Mouse (Mus musculus): ENCODE results near the gene Zmat5. TPM values are rescaled to one million over a fixed set of nuclear protein-coding genes. Genes with fewer than 3 reads are reported as not detected.
"Not testable (repeated sequence)": the region's sequence is repeated elsewhere in the genome, so short reads cannot be mapped to it uniquely, and the experiment has no call there.

The Zmat5 gene
- total RNA-seq, 2 experiments from 2014 or later, result 31.1 to 33.9 TPM

GRCm38 (mm10) chr11:4692162-4692561 lies 12.3 kb upstream of the Zmat5 start:
- intact Hi-C loops (cut with DNase I), result no loop called here
- H3K27ac ChIP-seq, result no peak overlapping the region
- H3K4me3 ChIP-seq, result no peak overlapping the region
- TF ChIP-seq CTCF (IDR thresholded peaks at IDR 0.05), result no peak
- DNase-seq (ENCODE audit: extremely low spot score in 1 of 2, low spot score in 2 of 2), result no peak

- peak; percentile 54 for TF ChIP-seq CTCF (IDR thresholded peaks at IDR 0.05)
- Histone ChIP-seq H3K4me3 (no peak overlapping the region), H3K27ac (no peak overlapping the region)
- DNase-seq (ENCODE audit: extremely low spot score in 1 of 2, low spot score in 2 of 2), result peak; percentile 55 to 78
- intact Hi-C loops (cut with DNase I), result loop anchor here (5.0 kb wide), 1 partner anchor 260 kb away; no protein-coding TSS in a partner anchor
Observed at GRCm38 (mm10) chr11:4697043-4697983, 7.2 kb upstream of the Zmat5 start.

GRCm38 (mm10) chr11:4700726-4701125 lies 3.8 kb upstream of the Zmat5 start:
- Histone ChIP-seq H3K4me3 (no peak overlapping the region), H3K27ac (no peak overlapping the region)
- no peak for TF ChIP-seq CTCF (IDR thresholded peaks at IDR 0.05)
- no peak for DNase-seq (ENCODE audit: extremely low spot score in 1 of 2, low spot score in 2 of 2)
- intact Hi-C loops (cut with DNase I), result loop anchor here (5.0 kb wide), 2 partner anchors 108 to 203 kb away; partner anchors contain the start of gene Mtmr3

- TF ChIP-seq CTCF (IDR thresholded peaks at IDR 0.05), result no peak
- peak overlapping the region; percentile 95 for H3K4me3 ChIP-seq
- H3K27ac ChIP-seq, result peak overlapping the region; percentile 96
- no peak for DNase-seq (ENCODE audit: extremely low spot score in 1 of 2, low spot score in 2 of 2)
- intact Hi-C loops (cut with DNase I), result loop anchor here (5.0 kb wide), 2 partner anchors 111 to 206 kb away; partner anchors contain the start of gene Mtmr3
Observed at GRCm38 (mm10) chr11:4703688-4704071, 798 bp upstream of the Zmat5 start.

DNA sequence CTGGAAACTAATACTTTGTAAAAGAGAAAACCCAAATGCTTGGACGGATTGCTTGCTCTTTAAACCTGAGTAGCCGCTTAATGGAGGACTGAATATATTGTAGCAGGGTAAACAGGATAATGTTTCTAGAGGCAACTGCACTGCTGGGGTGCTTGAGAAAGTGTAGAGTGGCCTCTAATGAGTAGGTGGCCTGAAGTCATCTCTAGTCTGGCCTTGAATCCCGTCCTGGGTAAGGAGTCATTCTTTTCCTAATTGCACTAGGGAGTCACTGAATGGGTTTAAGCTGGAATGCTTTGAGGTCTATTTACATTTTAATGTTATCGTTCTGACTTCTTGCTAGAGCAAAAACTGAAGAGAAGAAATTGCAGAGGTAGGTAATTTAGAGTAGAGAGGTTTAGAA lies 700 bp downstream of the Zmat5 start:
- no peak for TF ChIP-seq CTCF (IDR thresholded peaks at IDR 0.05)
- Histone ChIP-seq H3K4me3 (peak overlapping the region; percentile 95), H3K27ac (no peak overlapping the region; the same call in 1 of the 2 replicates)
- intact Hi-C loops (cut with DNase I), result no loop called here
- no peak for DNase-seq (ENCODE audit: extremely low spot score in 1 of 2, low spot score in 2 of 2)

DNA sequence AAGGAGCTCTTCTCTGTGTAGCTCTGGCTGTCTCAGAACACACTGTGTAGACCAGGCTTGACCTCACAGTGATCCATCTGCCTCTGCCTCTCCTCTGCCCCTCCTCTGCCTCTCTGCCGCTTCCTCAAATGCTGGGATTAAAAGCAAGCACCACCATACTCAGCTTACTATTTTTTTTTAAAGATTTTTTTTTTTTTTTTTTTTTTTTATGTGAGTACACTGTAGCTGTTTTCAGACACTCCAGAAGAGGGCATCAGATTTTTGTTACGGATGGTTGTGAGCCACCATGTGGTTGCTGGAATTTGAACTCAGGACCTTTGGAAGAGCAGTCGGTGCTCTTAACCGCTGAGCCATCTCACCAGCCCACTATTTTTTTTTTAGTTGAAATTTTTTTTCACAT lies 5.7 kb downstream of the Zmat5 start:
- TF ChIP-seq CTCF (IDR thresholded peaks at IDR 0.05), result peak; percentile 19
- not testable (repeated sequence) for H3K4me3 ChIP-seq; DNase-seq (ENCODE audit: extremely low spot score in 1 of 2, low spot score in 2 of 2); H3K27ac ChIP-seq
- intact Hi-C loops (cut with DNase I), result loop anchor here (5.0 kb wide), 1 partner anchor 127 kb away; no protein-coding TSS in a partner anchor

DNA sequence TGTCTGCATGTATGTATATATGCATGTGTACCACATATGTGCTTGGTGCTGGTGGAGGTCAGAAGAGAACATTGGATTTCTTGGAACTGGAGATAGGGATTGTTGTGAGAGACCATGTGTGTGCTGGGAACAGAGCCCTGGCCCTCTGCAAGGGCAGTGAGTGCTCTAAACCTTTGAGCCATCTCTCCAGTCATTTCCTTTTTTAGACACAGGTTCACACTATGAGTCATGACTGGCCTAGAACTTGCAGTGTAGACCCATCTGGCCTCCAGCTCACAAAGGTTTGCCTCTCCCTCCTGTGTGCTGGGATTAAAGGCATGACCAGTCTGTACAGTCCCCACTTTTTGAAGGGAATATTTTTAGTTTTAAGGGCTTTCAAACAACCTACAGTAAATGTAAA lies 8.3 kb downstream of the Zmat5 start:
- intact Hi-C loops (cut with DNase I), result loop anchor here (5.0 kb wide), 1 partner anchor 124 kb away; no protein-coding TSS in a partner anchor
- H3K4me3 ChIP-seq, result no peak overlapping the region
- no peak for DNase-seq (ENCODE audit: extremely low spot score in 1 of 2, low spot score in 2 of 2)
- TF ChIP-seq CTCF (IDR thresholded peaks at IDR 0.05), result no peak
- H3K27ac ChIP-seq, result no peak overlapping the region

DNA sequence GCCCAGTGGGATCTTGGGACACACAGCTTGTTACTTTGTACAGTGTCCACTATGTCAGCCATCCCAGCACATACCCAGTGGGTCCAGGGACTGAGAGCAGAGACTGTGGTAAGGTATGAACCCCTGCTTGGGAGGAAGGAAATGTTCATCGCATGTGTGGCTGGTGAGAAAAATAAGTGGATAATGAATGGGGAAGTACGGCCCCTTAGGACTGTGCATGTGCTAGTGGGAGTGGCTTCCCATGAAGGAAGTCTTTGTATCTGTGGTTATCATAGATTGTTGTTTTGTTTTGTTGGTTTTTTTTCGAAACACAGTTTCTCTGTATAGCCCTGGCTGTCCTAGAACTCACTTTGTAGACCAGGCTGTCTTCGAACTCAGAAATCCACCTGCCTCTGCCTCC lies 10.2 kb downstream of the Zmat5 start:
- no peak overlapping the region for H3K4me3 ChIP-seq
- H3K27ac ChIP-seq, result no peak overlapping the region
- no peak for DNase-seq (ENCODE audit: extremely low spot score in 1 of 2, low spot score in 2 of 2)
- intact Hi-C loops (cut with DNase I), result loop anchor here (5.0 kb wide), 1 partner anchor 123 kb away; no protein-coding TSS in a partner anchor
- TF ChIP-seq CTCF (IDR thresholded peaks at IDR 0.05), result no peak

DNA sequence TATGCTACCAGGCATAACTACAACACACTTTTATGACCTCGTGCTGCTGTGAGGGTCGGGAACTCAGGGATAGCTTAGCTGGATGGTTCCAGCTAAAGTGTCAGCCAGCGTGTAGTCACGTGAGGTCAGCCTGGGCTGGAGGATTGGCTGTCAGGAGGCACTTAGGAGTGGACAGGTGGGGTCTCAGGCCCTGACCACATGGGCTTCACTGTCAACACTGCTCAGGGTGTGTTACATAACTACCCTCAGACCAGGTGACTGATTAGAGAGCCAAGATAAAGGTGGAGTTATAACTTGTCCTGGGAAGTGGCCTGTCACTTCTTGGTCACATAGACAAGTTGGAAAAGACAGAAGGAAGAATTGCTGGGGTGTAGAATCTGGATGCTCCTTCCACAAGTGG lies 11.1 kb downstream of the Zmat5 start:
- intact Hi-C loops (cut with DNase I), result no loop called here
- no peak for TF ChIP-seq CTCF (IDR thresholded peaks at IDR 0.05)
- H3K4me3 ChIP-seq, result no peak overlapping the region
- DNase-seq (ENCODE audit: extremely low spot score in 1 of 2, low spot score in 2 of 2), result no peak
- no peak overlapping the region for H3K27ac ChIP-seq

DNA sequence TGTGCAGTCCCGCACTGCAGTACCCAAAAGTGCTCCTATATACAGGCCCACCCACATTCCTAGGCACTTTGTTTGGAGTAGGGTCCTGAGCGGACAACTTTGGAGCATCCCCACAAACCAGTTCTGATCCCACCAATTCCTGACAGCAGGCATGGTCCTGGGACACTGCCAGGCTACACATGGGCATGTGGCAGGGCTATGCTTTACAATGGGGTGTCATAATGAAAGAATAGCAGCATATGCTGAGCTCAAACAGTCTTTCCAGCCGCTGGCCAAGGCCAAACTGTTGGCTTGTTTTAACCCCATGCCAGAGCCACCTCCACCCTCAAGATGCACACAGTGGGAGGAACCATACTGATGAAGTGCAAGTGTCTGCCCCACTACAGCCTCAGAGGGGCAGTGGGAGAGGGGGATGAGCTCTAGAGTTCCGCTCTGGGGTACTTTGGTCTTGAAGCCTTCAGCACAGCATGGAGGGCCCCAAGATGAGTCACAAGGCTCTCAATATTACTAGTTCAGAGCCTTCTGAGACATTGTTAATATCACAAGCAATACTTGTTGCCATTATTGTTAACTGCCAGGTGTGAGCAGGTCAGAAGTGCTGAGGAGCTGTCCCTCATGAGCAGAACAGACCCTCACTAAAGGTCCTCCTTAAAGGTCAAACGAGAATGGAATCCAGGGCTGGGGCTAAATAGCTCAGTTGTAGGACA lies 12.2 kb downstream of the Zmat5 start:
- intact Hi-C loops (cut with DNase I), result no loop called here
- no peak overlapping the region for H3K4me3 ChIP-seq
- DNase-seq (ENCODE audit: extremely low spot score in 1 of 2, low spot score in 2 of 2), result no peak
- no peak for TF ChIP-seq CTCF (IDR thresholded peaks at IDR 0.05)
- H3K27ac ChIP-seq, result no peak overlapping the region

DNA sequence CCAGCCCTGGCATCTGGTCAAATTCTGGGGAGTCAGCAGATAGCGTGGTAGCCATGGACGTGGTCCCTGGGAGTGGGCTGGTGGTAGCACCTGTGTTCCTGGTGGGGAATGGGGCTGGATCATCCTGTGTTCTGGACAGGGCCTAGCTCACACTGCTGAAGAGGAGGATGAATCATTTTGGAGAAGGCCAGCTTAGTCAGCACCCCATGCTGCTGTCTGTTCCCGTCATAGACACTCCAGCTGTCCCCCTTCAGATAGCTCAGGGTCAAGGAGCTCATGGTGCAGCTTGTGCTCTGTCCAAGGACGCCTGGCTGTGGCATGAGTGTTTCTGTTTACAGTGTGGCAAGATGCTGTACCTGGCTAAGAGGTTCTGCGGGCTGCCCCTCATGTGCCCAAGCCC lies 14.1 kb downstream of the Zmat5 start:
- intact Hi-C loops (cut with DNase I), result no loop called here
- Histone ChIP-seq H3K27ac (no peak overlapping the region), H3K4me3 (no peak overlapping the region)
- TF ChIP-seq CTCF (IDR thresholded peaks at IDR 0.05), result no peak
- no peak for DNase-seq (ENCODE audit: extremely low spot score in 1 of 2, low spot score in 2 of 2)

GRCm38 (mm10) chr11:4719961-4720360 lies 15.5 kb downstream of the Zmat5 start:
- TF ChIP-seq CTCF (IDR thresholded peaks at IDR 0.05), result no peak
- intact Hi-C loops (cut with DNase I), result no loop called here

More at GRCm38 (mm10) chr11:4719961-4720360, 15.5 kb downstream of the Zmat5 start:
- Histone ChIP-seq H3K4me3 (no peak overlapping the region), H3K27ac (0 out of 2 replicates have a peak overlapping the region, but pooled peaks have one; percentile 8)
- DNase-seq (ENCODE audit: extremely low spot score in 1 of 2, low spot score in 2 of 2), result no peak
